Mouse (Mus musculus) liver, embryonic 12.5 days (tissue): ENCODE results near the gene Fam107b. TPM values are rescaled to one million over a fixed set of nuclear protein-coding genes. Genes with fewer than 3 reads are reported as not detected.
A peak's percentile ranks its signal among the peaks of the same experiment; 100 is the strongest.

Source experiments
- ATAC-seq: fragments of 200-750 bp; cut with Nextera tagmentation; 2 replicates; pipeline ENCODE4 v1.8.0; 2017; ENCODE audit warnings: moderate number of reproducible peaks, mild to moderate bottlenecking, moderate library complexity
- H3K27ac ChIP-seq: fragments of 300-500 bp; sonication (generic); 2 replicates; pipeline ENCODE4 v1.5.1; 2016; ENCODE audit warnings: mild to moderate bottlenecking
- H3K27me3 ChIP-seq: fragments of 300-500 bp; sonication (generic); replicated peaks from 2 replicates; pipeline ENCODE4 v1.6.1; 2016; ENCODE audit warnings: mild to moderate bottlenecking, moderate library complexity
- H3K36me3 ChIP-seq: fragments of 300-500 bp; sonication (generic); 2 replicates; pipeline ENCODE4 v1.6.1; 2016; ENCODE audit warnings: mild to moderate bottlenecking, moderate library complexity
- H3K4me1 ChIP-seq: fragments of 300-500 bp; sonication (generic); 2 replicates; pipeline ENCODE4 v1.6.1; 2016
- H3K4me2 ChIP-seq: fragments of 300-500 bp; sonication (generic); 2 replicates; pipeline ENCODE4 v1.6.1; 2016; ENCODE audit warnings: mild to moderate bottlenecking, moderate library complexity
- H3K4me3 ChIP-seq: fragments of 300-500 bp; sonication (generic); 2 replicates; pipeline ENCODE4 v1.5.1; 2016; ENCODE audit warnings: mild to moderate bottlenecking, moderate library complexity
- H3K9ac ChIP-seq: fragments of 300-500 bp; sonication (generic); 2 replicates; pipeline ENCODE4 v1.6.1; 2016; ENCODE audit warnings: mild to moderate bottlenecking, moderate library complexity
- H3K9me3 ChIP-seq: fragments of 300-500 bp; sonication (generic); replicated peaks from 2 replicates; pipeline ENCODE4 v1.6.1; 2016; ENCODE audit warnings: mild to moderate bottlenecking, moderate library complexity
- WGBS: fragments of 180-500 bp; shearing (Covaris S2); methylation state at CpG from one replicate; pipeline ENCODE4 v1.1.7; 2016; ENCODE audit not compliant: insufficient replicate concordance; 5-methylcytosine and 5-hydroxymethylcytosine counted together
- polyA plus RNA-seq: library from polyadenylated mRNA; unstranded; fragments of >200 nt; fragmentation: Nextera tagmentation; extraction: Ambion mirVana; gene quantifications from 2 replicates; pipeline ENCODE4 v1.2.1, GENCODE M21; 2016

Fam107b gene
- polyA plus RNA-seq, 1 experiment from 2014 or later, result 22.0 TPM

GRCm38 (mm10) chr2:3776045-3776444, 205.8 kb downstream of the Fam107b start:
- Histone ChIP-seq H3K4me3 (no peak overlapping the region), H3K9me3 (no peaks in the 10 kb centered on the region), H3K27me3 (no peaks in the 10 kb centered on the region), H3K4me2 (no peak overlapping the region), H3K9ac (no peak overlapping the region), H3K4me1 (peaks cover 22% of the 10 kb centered on the region), H3K36me3 (peaks cover 26% of the 10 kb centered on the region; the same call in 1 of the 2 replicates), H3K27ac (no peak overlapping the region)
- ATAC-seq, result peak; percentile 51; the same call in 1 of the 2 replicates

GRCm38 (mm10) chr2:3777696-3778095, 207.4 kb downstream of the Fam107b start:
- no peak overlapping the region for H3K4me2 ChIP-seq
- no peak overlapping the region for H3K9ac ChIP-seq
- no peaks in the 10 kb centered on the region for H3K9me3 ChIP-seq
- peaks cover 32% of the 10 kb centered on the region; the same call in 1 of the 2 replicates for H3K36me3 ChIP-seq
- 26% methylated on average over 6 of the region's 6 CpGs for WGBS
- no peak overlapping the region for H3K27ac ChIP-seq
- no peak overlapping the region for H3K4me3 ChIP-seq
- peaks cover 18% of the 10 kb centered on the region for H3K4me1 ChIP-seq
- no peak for ATAC-seq
- no peaks in the 10 kb centered on the region for H3K27me3 ChIP-seq

GRCm38 (mm10) chr2:3785546-3785945, 215.3 kb downstream of the Fam107b start:
- H3K4me1 ChIP-seq, result 0 out of 2 replicates have a peak, but pooled peaks cover 4% of the 10 kb centered on the region
- H3K36me3 ChIP-seq, result peaks cover 8% of the 10 kb centered on the region; the same call in 1 of the 2 replicates
- no peaks in the 10 kb centered on the region for H3K9me3 ChIP-seq
- no peak overlapping the region for H3K4me2 ChIP-seq
- no peak overlapping the region for H3K9ac ChIP-seq
- no peak overlapping the region for H3K4me3 ChIP-seq
- no peak for ATAC-seq
- no peak overlapping the region for H3K27ac ChIP-seq
- 72% methylated on average over 8 of the region's 8 CpGs for WGBS
- no peaks in the 10 kb centered on the region for H3K27me3 ChIP-seq

- no peak for ATAC-seq
- no peaks in the 10 kb centered on the region for H3K27me3 ChIP-seq
Observed at GRCm38 (mm10) chr2:3787752-3788423, 217.6 kb downstream of the Fam107b start.

GRCm38 (mm10) chr2:3788424-3788786, 218.1 kb downstream of the Fam107b start:
- Histone ChIP-seq H3K27ac (no peak overlapping the region), H3K9ac (no peak overlapping the region), H3K4me2 (no peak overlapping the region), H3K9me3 (no peaks in the 10 kb centered on the region), H3K27me3 (no peaks in the 10 kb centered on the region), H3K4me3 (no peak overlapping the region), H3K36me3 (no peaks in the 10 kb centered on the region), H3K4me1 (0 out of 2 replicates have a peak, but pooled peaks cover 4% of the 10 kb centered on the region)
- 18% methylated on average over 3 of the region's 3 CpGs for WGBS
- ATAC-seq, result no peak

More at GRCm38 (mm10) chr2:3787752-3788423, 217.6 kb downstream of the Fam107b start:
- Histone ChIP-seq H3K4me2 (no peak overlapping the region), H3K36me3 (no peaks in the 10 kb centered on the region), H3K27ac (no peak overlapping the region), H3K4me3 (no peak overlapping the region), H3K4me1 (0 out of 2 replicates have a peak, but pooled peaks cover 4% of the 10 kb centered on the region), H3K9ac (no peak overlapping the region), H3K9me3 (no peaks in the 10 kb centered on the region)

- no peaks in the 10 kb centered on the region for H3K36me3 ChIP-seq
- H3K9me3 ChIP-seq, result no peaks in the 10 kb centered on the region
- WGBS, result 63% methylated on average over 5 of the region's 5 CpGs
- H3K4me2 ChIP-seq, result no peak overlapping the region
- H3K9ac ChIP-seq, result no peak overlapping the region
- H3K4me1 ChIP-seq, result 0 out of 2 replicates have a peak, but pooled peaks cover 5% of the 10 kb centered on the region
- ATAC-seq, result no peak
- H3K27me3 ChIP-seq, result no peaks in the 10 kb centered on the region
- H3K27ac ChIP-seq, result no peak overlapping the region
- no peak overlapping the region for H3K4me3 ChIP-seq
Observed at GRCm38 (mm10) chr2:3796543-3796942, 226.3 kb downstream of the Fam107b start.

GRCm38 (mm10) chr2:3799767-3800554, 229.7 kb downstream of the Fam107b start:
- Histone ChIP-seq H3K9ac (no peak overlapping the region), H3K4me1 (0 out of 2 replicates have a peak, but pooled peaks cover 5% of the 10 kb centered on the region), H3K4me2 (peak overlapping the region; percentile 66), H3K27me3 (no peaks in the 10 kb centered on the region), H3K27ac (no peak overlapping the region), H3K4me3 (peak overlapping the region; percentile 36; the same call in 1 of the 2 replicates), H3K36me3 (no peaks in the 10 kb centered on the region), H3K9me3 (no peaks in the 10 kb centered on the region)
- ATAC-seq, result 0 out of 2 replicates have a peak, but pooled peaks have one; percentile 49
- WGBS, result 9% methylated on average over 18 of the region's 18 CpGs

- 35% methylated on average over 5 of the region's 5 CpGs for WGBS
- no peaks in the 10 kb centered on the region for H3K27me3 ChIP-seq
- no peak overlapping the region for H3K27ac ChIP-seq
- H3K9me3 ChIP-seq, result no peaks in the 10 kb centered on the region
- ATAC-seq, result no peak
- H3K36me3 ChIP-seq, result no peaks in the 10 kb centered on the region
- no peak overlapping the region for H3K9ac ChIP-seq
- H3K4me3 ChIP-seq, result no peak overlapping the region
- H3K4me1 ChIP-seq, result 0 out of 2 replicates have a peak, but pooled peaks cover 5% of the 10 kb centered on the region
- H3K4me2 ChIP-seq, result no peak overlapping the region
Observed at GRCm38 (mm10) chr2:3800555-3800878, 230.2 kb downstream of the Fam107b start.

- no peak overlapping the region for H3K9ac ChIP-seq
- WGBS, result 53% methylated on average over 6 of the region's 6 CpGs
- H3K4me3 ChIP-seq, result no peak overlapping the region
- H3K27me3 ChIP-seq, result no peaks in the 10 kb centered on the region
- no peak for ATAC-seq
- H3K9me3 ChIP-seq, result no peaks in the 10 kb centered on the region
- H3K36me3 ChIP-seq, result no peaks in the 10 kb centered on the region
- no peak overlapping the region for H3K27ac ChIP-seq
- H3K4me1 ChIP-seq, result no peaks in the 10 kb centered on the region
- no peak overlapping the region for H3K4me2 ChIP-seq
Observed at GRCm38 (mm10) chr2:3805742-3806141, 235.5 kb downstream of the Fam107b start.

GRCm38 (mm10) chr2:3810321-3810720, 240.0 kb downstream of the Fam107b start:
- WGBS, result 47% methylated on average over 5 of the region's 5 CpGs
- H3K9me3 ChIP-seq, result no peaks in the 10 kb centered on the region
- H3K4me1 ChIP-seq, result no peaks in the 10 kb centered on the region
- no peak overlapping the region for H3K27ac ChIP-seq
- H3K9ac ChIP-seq, result no peak overlapping the region
- H3K27me3 ChIP-seq, result no peaks in the 10 kb centered on the region
- no peak overlapping the region for H3K4me2 ChIP-seq
- H3K36me3 ChIP-seq, result no peaks in the 10 kb centered on the region
- no peak overlapping the region for H3K4me3 ChIP-seq
- ATAC-seq, result no peak

GRCm38 (mm10) chr2:3816142-3816609, 245.9 kb downstream of the Fam107b start:
- Histone ChIP-seq H3K9me3 (no peaks in the 10 kb centered on the region), H3K36me3 (no peaks in the 10 kb centered on the region), H3K4me2 (no peak overlapping the region), H3K27ac (no peak overlapping the region), H3K9ac (no peak overlapping the region), H3K27me3 (no peaks in the 10 kb centered on the region), H3K4me1 (no peaks in the 10 kb centered on the region), H3K4me3 (no peak overlapping the region)
- WGBS, result 68% methylated on average over 6 of the region's 6 CpGs
- ATAC-seq, result no peak

- H3K9me3 ChIP-seq, result no peaks in the 10 kb centered on the region
- no peaks in the 10 kb centered on the region for H3K4me1 ChIP-seq
- no peak overlapping the region for H3K9ac ChIP-seq
- H3K27me3 ChIP-seq, result no peaks in the 10 kb centered on the region
- 74% methylated on average over 3 of the region's 3 CpGs for WGBS
- no peak overlapping the region for H3K27ac ChIP-seq
- H3K4me2 ChIP-seq, result no peak overlapping the region
- no peak overlapping the region for H3K4me3 ChIP-seq
- H3K36me3 ChIP-seq, result no peaks in the 10 kb centered on the region
- no peak for ATAC-seq
Observed at GRCm38 (mm10) chr2:3817626-3818025, 247.3 kb downstream of the Fam107b start.
